Mouse (Mus musculus) T-helper 17 cell (primary cell): Measurements from ENCODE around the gene Unc5c.

ENCODE experiments used
- in situ Hi-C, 2 experiments: fragments of 300-600 bp; cut with MboI, MseI; formaldehyde crosslinking; loops; 1 replicate in 1 of 2; 2 replicates in 1 of 2; pipeline ENCODE4 v1.15.1; 2025; ENCODE audit warnings: high pct_unique_total_duplicates in 2 of 2

Unc5c gene

GRCm38 (mm10) chr3:141511253-141512038 is 46.4 kb downstream of the Unc5c start:
- in situ Hi-C loops: no loop called here

- in situ Hi-C loops: no loop called here
Measured at GRCm38 (mm10) chr3:141528751-141529150, 63.7 kb downstream of the Unc5c start.

- in situ Hi-C loops: no loop called here
Measured at GRCm38 (mm10) chr3:141529599-141529998, 64.6 kb downstream of the Unc5c start.

- in situ Hi-C loops: no loop called here
Measured at GRCm38 (mm10) chr3:141533861-141534260, 68.8 kb downstream of the Unc5c start.

GRCm38 (mm10) chr3:141536857-141537256 is 71.8 kb downstream of the Unc5c start:
- in situ Hi-C loops: no loop called here

- in situ Hi-C loops: no loop called here
Measured at GRCm38 (mm10) chr3:141538120-141538519, 73.1 kb downstream of the Unc5c start.

- in situ Hi-C loops: no loop called here
Measured at GRCm38 (mm10) chr3:141540749-141541148, 75.7 kb downstream of the Unc5c start.

- in situ Hi-C loops: no loop called here
Measured at GRCm38 (mm10) chr3:141547341-141547814, 82.4 kb downstream of the Unc5c start.

GRCm38 (mm10) chr3:141549661-141550060 is 84.6 kb downstream of the Unc5c start:
- in situ Hi-C loops: no loop called here

GRCm38 (mm10) chr3:141552960-141553359 is 87.9 kb downstream of the Unc5c start:
- in situ Hi-C loops: no loop called here

- in situ Hi-C loops: no loop called here
Measured at GRCm38 (mm10) chr3:141557072-141557471, 92.1 kb downstream of the Unc5c start.

- in situ Hi-C loops: no loop called here
Measured at GRCm38 (mm10) chr3:141575076-141575688, 110.2 kb downstream of the Unc5c start.

- in situ Hi-C loops: no loop called here
Measured at GRCm38 (mm10) chr3:141577382-141577781, 112.4 kb downstream of the Unc5c start.

GRCm38 (mm10) chr3:141581190-141581891 is 116.3 kb downstream of the Unc5c start:
- in situ Hi-C loops: no loop called here

- in situ Hi-C loops: no loop called here
Measured at GRCm38 (mm10) chr3:141581892-141582214, 116.8 kb downstream of the Unc5c start.

GRCm38 (mm10) chr3:141583180-141583579 is 118.2 kb downstream of the Unc5c start:
- in situ Hi-C loops: no loop called here

GRCm38 (mm10) chr3:141589392-141590012 is 124.5 kb downstream of the Unc5c start:
- in situ Hi-C loops: no loop called here

GRCm38 (mm10) chr3:141593249-141593648 is 128.2 kb downstream of the Unc5c start:
- in situ Hi-C loops: no loop called here

- in situ Hi-C loops: no loop called here
Measured at GRCm38 (mm10) chr3:141594120-141594519, 129.1 kb downstream of the Unc5c start.

GRCm38 (mm10) chr3:141595073-141595472 is 130.1 kb downstream of the Unc5c start:
- in situ Hi-C loops: no loop called here

- in situ Hi-C loops: no loop called here
Measured at GRCm38 (mm10) chr3:141596461-141596860, 131.4 kb downstream of the Unc5c start.

- in situ Hi-C loops: no loop called here
Measured at GRCm38 (mm10) chr3:141596881-141597280, 131.9 kb downstream of the Unc5c start.
